Mouse (Mus musculus): ENCODE data around the gene Satb1. TPM values are rescaled to one million over a fixed set of nuclear protein-coding genes. Genes with fewer than 3 reads are reported as not detected.

The Satb1 gene
- 31.4 and 32.1 TPM in 2 replicates for polyA plus RNA-seq (2015; fragmentation: Nextera tagmentation; extraction: Ambion mirVana)

DNA sequence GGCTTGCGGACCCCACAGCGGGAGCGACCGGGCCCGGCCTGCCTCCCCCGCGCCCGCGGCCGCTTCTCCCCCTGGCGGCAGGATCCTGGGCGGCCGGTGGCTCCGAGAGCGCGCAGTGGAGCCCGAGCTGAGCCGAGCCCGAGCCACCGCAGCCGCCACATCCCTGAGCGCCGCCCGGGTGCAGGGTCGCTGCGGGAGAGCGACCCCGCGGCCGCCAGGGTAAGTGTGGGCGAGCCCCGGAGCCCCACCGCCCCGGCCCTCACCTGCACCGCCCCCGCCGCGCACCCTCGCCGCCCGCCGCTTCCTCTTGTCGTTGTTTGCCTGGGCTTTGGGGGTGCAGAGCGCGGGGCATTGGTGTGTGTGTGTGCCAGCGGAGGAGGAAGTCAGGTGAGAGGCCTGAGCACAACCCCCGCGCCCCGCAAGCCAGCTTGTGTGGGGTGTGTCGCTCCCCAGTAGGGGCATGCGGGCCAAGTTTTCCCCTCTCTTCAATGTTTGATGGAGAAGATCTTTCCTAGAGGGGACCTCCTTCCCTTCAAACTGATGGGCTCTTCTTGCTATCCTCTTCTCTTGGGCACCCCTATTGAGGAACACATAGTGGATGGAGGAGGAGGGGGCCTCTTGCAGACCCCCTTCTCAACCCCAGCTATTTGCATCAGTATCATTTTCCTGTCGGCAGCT lies at the start of gene Satb1:
Satb1 (minus strand) TSS at position 391 of the 678 bp plus-strand sequence.
- H3K9me3 ChIP-seq = no peaks in the 10 kb centered on the region

GRCm38 (mm10) chr17:51882566-51882965 lies 49.5 kb upstream of the Satb1 start:
- no peak for ATAC-seq (ENCODE audit: low FRiP score)
- Histone ChIP-seq H3K27me3 (no peaks in the 10 kb centered on the region), H3K9me3 (no peaks in the 10 kb centered on the region), H3K4me2 (no peak overlapping the region), H3K4me3 (no peak overlapping the region), H3K9ac (no peak overlapping the region), H3K36me3 (no peaks in the 10 kb centered on the region), H3K27ac (no peak overlapping the region), H3K4me1 (replicated peaks) (no peaks in the 10 kb centered on the region)
- 96% methylated on average over 8 of the region's 12 CpGs for WGBS

More for the DNA sequence above, at the start of gene Satb1:
- Histone ChIP-seq H3K4me2 (peak within 1 kb of the TSS; percentile 99), H3K27ac (peak within 1 kb of the TSS; percentile 52), H3K4me3 (peak within 1 kb of the TSS; percentile 73), H3K4me1 (replicated peaks) (peaks cover 24% of the 10 kb centered on the region), H3K27me3 (peaks cover 41% of the 10 kb centered on the region), H3K9ac (peak within 1 kb of the TSS; percentile 83), H3K36me3 (no peaks in the 10 kb centered on the region)
- under 1% methylated on average over 37 of the region's 52 CpGs for WGBS
- peak; percentile 95 for ATAC-seq (ENCODE audit: low FRiP score)

DNA sequence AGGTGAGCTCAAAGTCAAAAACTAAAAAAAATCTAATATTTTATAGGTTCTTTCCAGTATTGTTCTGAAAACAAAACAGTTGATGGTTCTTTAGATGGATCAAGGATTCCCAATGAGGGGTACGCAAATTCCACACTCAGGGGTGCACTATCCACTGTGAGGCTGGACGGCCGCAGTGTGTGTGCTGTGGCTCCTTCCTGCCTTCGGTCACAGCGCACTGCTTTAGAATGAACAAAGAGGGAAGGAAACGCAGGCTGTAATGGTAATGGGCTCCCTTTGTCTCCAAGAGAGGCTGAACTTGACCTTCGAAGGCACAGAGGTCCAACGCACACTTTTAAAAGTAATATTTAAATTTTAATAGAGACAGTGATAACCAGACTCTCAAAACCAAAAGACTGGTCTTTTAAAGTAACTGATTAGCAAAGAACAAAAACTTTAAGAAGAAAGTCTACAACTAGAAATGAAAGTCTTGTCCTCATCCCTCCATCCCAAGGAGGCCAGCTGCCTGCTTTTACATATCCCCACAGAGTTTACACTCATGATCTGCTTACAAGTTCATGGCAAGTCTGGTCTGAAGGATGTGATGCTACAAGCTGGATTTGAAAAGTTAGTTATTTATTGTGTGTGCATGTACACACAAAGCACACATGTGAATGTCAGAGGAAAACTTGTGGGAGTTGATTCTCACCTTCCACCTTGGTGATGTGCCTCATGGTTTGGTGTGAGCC lies 48.0 kb upstream of the Satb1 start:
- Histone ChIP-seq H3K36me3 (no peaks in the 10 kb centered on the region), H3K4me2 (no peak overlapping the region), H3K9ac (no peak overlapping the region), H3K4me1 (replicated peaks) (no peaks in the 10 kb centered on the region), H3K4me3 (no peak overlapping the region), H3K9me3 (no peaks in the 10 kb centered on the region), H3K27me3 (no peaks in the 10 kb centered on the region), H3K27ac (no peak overlapping the region)
- 45% methylated on average over 8 of the region's 8 CpGs for WGBS
- ATAC-seq (ENCODE audit: low FRiP score) = no peak

- no peak overlapping the region for H3K4me2 ChIP-seq
- no peaks in the 10 kb centered on the region for H3K9me3 ChIP-seq
- H3K27me3 ChIP-seq = no peaks in the 10 kb centered on the region
- H3K36me3 ChIP-seq = no peaks in the 10 kb centered on the region
- 17% methylated on average over 9 of the region's 9 CpGs for WGBS
- no peak overlapping the region for H3K27ac ChIP-seq
- no peak overlapping the region for H3K9ac ChIP-seq
- no peaks in the 10 kb centered on the region for H3K4me1 ChIP-seq (replicated peaks)
- ATAC-seq (ENCODE audit: low FRiP score) = no peak
- H3K4me3 ChIP-seq = no peak overlapping the region
These were observed 47.1 kb upstream of the Satb1 start for GRCm38 (mm10) chr17:51880221-51880620.

- H3K4me3 ChIP-seq = no peak overlapping the region
- WGBS = 87% methylated on average over 5 of the region's 5 CpGs
These were observed 46.6 kb upstream of the Satb1 start for GRCm38 (mm10) chr17:51879736-51880135.

DNA sequence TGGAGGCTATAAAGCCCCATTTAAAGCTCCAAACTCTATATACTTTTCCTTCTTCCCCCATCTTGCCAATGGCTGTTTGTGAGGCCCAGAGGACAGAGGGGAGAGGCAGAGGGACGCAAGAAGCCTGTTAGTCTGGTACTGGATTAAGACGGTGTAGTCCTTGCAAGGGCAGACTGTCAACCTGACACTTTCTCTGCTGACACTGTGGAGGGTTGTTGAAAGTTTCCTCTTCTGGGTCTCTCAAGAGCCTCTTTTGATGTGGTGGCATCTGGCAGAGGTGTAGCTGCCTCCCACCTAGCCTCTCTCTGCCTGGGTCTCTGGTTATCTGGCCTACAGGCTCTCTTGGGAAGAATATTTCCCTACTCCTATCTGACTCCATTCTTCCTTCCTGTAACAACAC lies 46.1 kb upstream of the Satb1 start:
- WGBS = 87% methylated on average over 2 of the region's 2 CpGs
- Histone ChIP-seq H3K27me3 (no peaks in the 10 kb centered on the region), H3K4me1 (replicated peaks) (no peaks in the 10 kb centered on the region), H3K4me3 (no peak overlapping the region), H3K36me3 (no peaks in the 10 kb centered on the region), H3K27ac (no peak overlapping the region), H3K9ac (no peak overlapping the region), H3K4me2 (no peak overlapping the region), H3K9me3 (no peaks in the 10 kb centered on the region)
- ATAC-seq (ENCODE audit: low FRiP score) = no peak

More at GRCm38 (mm10) chr17:51879736-51880135, 46.6 kb upstream of the Satb1 start:
- Histone ChIP-seq H3K9me3 (no peaks in the 10 kb centered on the region), H3K9ac (no peak overlapping the region), H3K4me2 (no peak overlapping the region), H3K4me1 (replicated peaks) (no peaks in the 10 kb centered on the region), H3K36me3 (no peaks in the 10 kb centered on the region), H3K27me3 (no peaks in the 10 kb centered on the region), H3K27ac (no peak overlapping the region)
- ATAC-seq (ENCODE audit: low FRiP score) = no peak

DNA sequence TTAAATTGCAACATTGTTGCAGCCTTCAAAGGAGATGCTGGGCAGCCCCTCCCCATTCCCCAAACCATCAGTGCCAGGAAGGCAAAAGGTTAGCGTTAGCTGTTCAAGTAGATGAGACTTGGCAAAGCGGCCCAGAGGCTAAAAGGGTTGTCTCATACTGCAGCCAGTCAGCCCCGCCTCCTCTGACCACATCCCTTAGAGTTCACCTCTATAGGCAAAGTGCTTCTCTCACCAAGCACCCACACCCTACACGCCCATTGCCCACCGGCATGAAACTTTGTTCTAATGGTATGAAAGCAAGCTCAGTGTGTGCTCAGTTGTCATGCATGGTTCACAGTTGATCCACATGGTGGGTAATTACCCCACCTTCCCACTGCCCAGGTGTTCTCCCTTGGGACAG lies 43.4 kb upstream of the Satb1 start:
- Histone ChIP-seq H3K4me3 (no peak overlapping the region), H3K9me3 (no peaks in the 10 kb centered on the region), H3K27ac (no peak overlapping the region), H3K27me3 (no peaks in the 10 kb centered on the region), H3K4me2 (no peak overlapping the region), H3K4me1 (replicated peaks) (no peaks in the 10 kb centered on the region), H3K36me3 (no peaks in the 10 kb centered on the region), H3K9ac (no peak overlapping the region)
- no peak for ATAC-seq (ENCODE audit: low FRiP score)
- WGBS = 88% methylated on average over 5 of the region's 5 CpGs

GRCm38 (mm10) chr17:51857616-51858015 lies 24.5 kb upstream of the Satb1 start:
- Histone ChIP-seq H3K4me1 (replicated peaks) (no peaks in the 10 kb centered on the region), H3K9ac (no peak overlapping the region), H3K27me3 (no peaks in the 10 kb centered on the region), H3K4me3 (no peak overlapping the region), H3K27ac (no peak overlapping the region), H3K36me3 (no peaks in the 10 kb centered on the region), H3K4me2 (no peak overlapping the region), H3K9me3 (no peaks in the 10 kb centered on the region)
- WGBS = 97% methylated on average over 4 of the region's 4 CpGs
- ATAC-seq (ENCODE audit: low FRiP score) = no peak

DNA sequence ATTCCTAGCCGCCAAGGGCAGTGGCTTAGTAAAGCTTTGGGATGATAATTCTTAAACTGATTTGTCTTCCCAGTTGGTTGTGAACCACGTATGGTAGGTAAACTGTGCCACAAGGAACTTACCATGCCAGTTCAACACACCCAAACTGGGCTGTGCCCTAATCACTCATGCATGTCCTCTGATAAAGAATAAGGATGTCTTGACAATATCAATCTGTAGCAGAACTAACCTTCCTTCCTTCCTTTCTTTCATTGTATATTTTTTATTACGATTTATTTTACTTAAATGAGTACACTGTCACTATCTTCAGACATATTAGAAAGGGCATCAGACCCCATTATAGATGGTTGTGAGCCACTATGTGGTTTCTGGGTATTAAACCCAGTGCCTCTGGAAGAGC lies 23.2 kb upstream of the Satb1 start:
- no peak overlapping the region for H3K4me2 ChIP-seq
- ATAC-seq (ENCODE audit: low FRiP score) = no peak
- 84% methylated on average over 3 of the region's 3 CpGs for WGBS

DNA sequence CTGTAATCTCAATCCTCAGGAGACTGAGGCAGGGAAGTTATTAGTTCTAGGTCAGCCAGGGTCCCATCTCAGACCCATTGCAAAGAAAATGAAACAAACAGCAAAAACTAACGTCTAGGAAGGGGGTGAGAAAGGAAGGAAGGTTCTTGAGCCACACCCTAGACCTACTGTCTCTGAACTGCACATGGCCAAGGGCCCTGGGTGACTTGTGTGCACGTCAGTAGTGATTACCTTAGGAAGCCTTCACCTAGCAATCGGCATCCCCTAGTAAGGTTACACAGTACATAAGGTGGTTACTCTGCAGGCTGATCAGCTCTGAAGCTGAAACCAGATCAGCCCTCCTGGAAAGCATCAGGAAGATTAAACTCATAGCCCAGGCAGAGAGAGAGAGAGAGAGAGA lies 22.2 kb upstream of the Satb1 start:
- WGBS = 88% methylated on average over 3 of the region's 3 CpGs
- Histone ChIP-seq H3K9me3 (no peaks in the 10 kb centered on the region), H3K4me3 (no peak overlapping the region), H3K4me1 (replicated peaks) (no peaks in the 10 kb centered on the region), H3K27me3 (no peaks in the 10 kb centered on the region), H3K9ac (no peak overlapping the region), H3K36me3 (no peaks in the 10 kb centered on the region), H3K27ac (no peak overlapping the region), H3K4me2 (no peak overlapping the region)
- no peak for ATAC-seq (ENCODE audit: low FRiP score)

More for the DNA sequence above, 23.2 kb upstream of the Satb1 start:
- Histone ChIP-seq H3K36me3 (no peaks in the 10 kb centered on the region), H3K4me3 (no peak overlapping the region), H3K4me1 (replicated peaks) (no peaks in the 10 kb centered on the region), H3K27me3 (no peaks in the 10 kb centered on the region), H3K27ac (no peak overlapping the region), H3K9ac (no peak overlapping the region), H3K9me3 (no peaks in the 10 kb centered on the region)

- Histone ChIP-seq H3K27me3 (no peaks in the 10 kb centered on the region), H3K4me3 (no peak overlapping the region), H3K36me3 (no peaks in the 10 kb centered on the region), H3K27ac (no peak overlapping the region), H3K9me3 (no peaks in the 10 kb centered on the region), H3K4me1 (replicated peaks) (no peaks in the 10 kb centered on the region), H3K4me2 (no peak overlapping the region), H3K9ac (no peak overlapping the region)
- ATAC-seq (ENCODE audit: low FRiP score) = no peak
- 88% methylated on average over 5 of the region's 5 CpGs for WGBS
These were observed 20.9 kb upstream of the Satb1 start for GRCm38 (mm10) chr17:51853952-51854351.

DNA sequence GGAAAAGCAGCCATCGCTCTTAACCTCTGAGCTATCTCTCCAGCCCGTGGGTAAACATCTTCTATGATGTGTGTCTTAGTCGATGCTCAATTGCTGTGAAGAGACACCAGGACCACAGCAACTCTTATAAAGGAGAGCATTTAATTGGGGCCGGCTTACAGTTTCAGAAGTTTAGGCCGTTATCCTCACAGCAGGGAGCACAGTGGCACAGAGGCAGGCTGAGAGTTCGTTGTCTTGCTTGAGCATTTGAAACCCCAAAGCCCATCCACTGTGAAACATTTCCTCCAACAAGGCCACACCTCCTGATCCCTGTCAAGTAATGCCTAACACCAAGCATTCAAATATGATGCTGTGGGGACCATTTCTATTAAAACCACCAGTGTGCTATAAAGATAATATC lies 7.5 kb upstream of the Satb1 start:
- Histone ChIP-seq H3K27ac (no peak overlapping the region), H3K9ac (no peak overlapping the region), H3K27me3 (peaks cover under 1% of the 10 kb centered on the region; the same call in 1 of the 2 replicates), H3K4me2 (no peak overlapping the region), H3K4me1 (replicated peaks) (no peaks in the 10 kb centered on the region), H3K9me3 (no peaks in the 10 kb centered on the region), H3K36me3 (no peaks in the 10 kb centered on the region), H3K4me3 (no peak overlapping the region)
- ATAC-seq (ENCODE audit: low FRiP score) = no peak
- 73% methylated on average over 6 of the region's 6 CpGs for WGBS

DNA sequence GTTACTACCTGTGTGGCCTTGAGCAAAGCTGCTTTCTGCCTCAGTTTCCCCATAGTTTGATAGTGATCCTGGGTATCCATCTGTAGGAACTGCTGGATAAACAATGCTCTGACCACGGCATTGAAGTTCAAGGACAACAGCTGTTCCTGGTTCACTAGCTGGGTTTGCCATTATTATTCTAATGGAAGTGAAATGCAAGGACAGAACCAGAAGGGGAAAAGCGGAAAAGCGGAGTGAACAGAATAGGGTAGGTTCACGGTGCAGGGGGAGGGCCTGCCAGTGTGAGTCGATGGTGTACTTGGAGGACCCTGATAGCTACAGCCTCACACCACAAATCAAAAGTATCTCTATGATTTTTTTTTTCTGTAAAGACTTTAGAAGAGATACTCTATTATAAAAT lies 6.4 kb upstream of the Satb1 start:
- no peak overlapping the region for H3K9ac ChIP-seq
- 69% methylated on average over 5 of the region's 5 CpGs for WGBS
- ATAC-seq (ENCODE audit: low FRiP score) = no peak
- no peak overlapping the region for H3K4me2 ChIP-seq
- no peak overlapping the region for H3K27ac ChIP-seq
- no peaks in the 10 kb centered on the region for H3K4me1 ChIP-seq (replicated peaks)
- H3K27me3 ChIP-seq = peaks cover 12% of the 10 kb centered on the region
- no peak overlapping the region for H3K4me3 ChIP-seq
- H3K36me3 ChIP-seq = no peaks in the 10 kb centered on the region
- H3K9me3 ChIP-seq = no peaks in the 10 kb centered on the region

All from hindbrain, embryonic 13.5 days (tissue).